ENCODE assay signal across 8 mouse cellular contexts in the genomic region with DNA sequence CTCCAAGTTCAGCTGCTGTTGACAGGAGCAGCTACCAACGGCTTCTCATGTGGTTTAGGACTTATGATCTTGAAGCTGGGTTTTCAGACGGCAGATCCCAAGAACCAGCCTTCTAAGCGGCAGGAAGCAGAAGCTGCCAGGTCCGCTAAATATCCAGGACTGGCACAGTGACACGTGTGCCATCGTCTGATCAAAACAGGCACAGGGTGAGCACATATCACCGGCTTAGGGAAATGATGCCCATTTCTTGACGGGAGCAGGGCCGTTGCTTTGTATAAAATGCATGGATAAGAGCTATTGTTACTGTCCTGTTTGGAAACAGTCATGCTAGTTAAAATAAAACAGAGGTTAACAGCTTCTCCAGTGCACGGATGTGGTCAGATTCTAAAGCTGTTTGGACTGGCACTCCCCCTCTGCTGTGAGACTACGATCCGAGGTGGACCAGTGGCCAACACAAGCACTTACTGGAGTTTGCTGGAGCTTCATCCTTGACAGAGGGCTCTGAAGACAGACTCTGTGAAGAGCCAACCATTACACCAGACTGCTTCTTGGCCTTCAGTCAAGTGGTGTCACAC. TPM values are rescaled to one million over a fixed set of nuclear protein-coding genes. Genes with fewer than 3 reads are reported as not detected.
DNase-seq lines count a peak whose midpoint lies in the region; ATAC-seq and TF ChIP-seq lines count a peak whose summit lies in the region.

No protein-coding gene starts in this region.

- H3K27ac ChIP-seq in heart, embryonic 16.5 days (ENCODE audit: low read length), result peak overlapping the region; percentile 83
- no peak overlapping the region for H3K27ac ChIP-seq in embryonic facial prominence, embryonic 13.5 days
- H3K27ac ChIP-seq in intestine, embryonic 16.5 days (ENCODE audit: low read length), result peak overlapping the region; percentile 78
- H3K27ac ChIP-seq in midbrain, postnatal 0 days (ENCODE audit: low read depth, low read length), result no peak overlapping the region

- no peaks in the 10 kb centered on the region for H3K9me3 ChIP-seq in heart, embryonic 16.5 days (replicated peaks; ENCODE audit: control insufficient read depth, low read length)
- no peaks in the 10 kb centered on the region for H3K9me3 ChIP-seq in embryonic facial prominence, embryonic 13.5 days
- H3K9me3 ChIP-seq in intestine, embryonic 16.5 days (ENCODE audit: control insufficient read depth, low read length), result no peaks in the 10 kb centered on the region
- H3K9me3 ChIP-seq in midbrain, postnatal 0 days (ENCODE audit: low read length), result no peaks in the 10 kb centered on the region

- no peak for DNase-seq in heart, postnatal 36 days
- no peak for DNase-seq in midbrain, postnatal 0 days (ENCODE audit: low spot score)
- no peak for DNase-seq in gastrocnemius, adult 18-20 months (ENCODE audit: low spot score)
- DNase-seq in right cerebral cortex, postnatal 10 days (ENCODE audit: low spot score in 2 of 2), result no peak
- no peak for DNase-seq in ovary, postnatal 10 days (ENCODE audit: low spot score)

- peaks cover 6% of the 10 kb centered on the region for H3K4me1 ChIP-seq in heart, embryonic 16.5 days (ENCODE audit: control insufficient read depth, insufficient read depth, low read length)
- H3K4me1 ChIP-seq in embryonic facial prominence, embryonic 13.5 days, result peaks cover 14% of the 10 kb centered on the region
- H3K4me1 ChIP-seq in intestine, embryonic 16.5 days (ENCODE audit: control insufficient read depth, insufficient read depth, low read length), result peaks cover 7% of the 10 kb centered on the region
- H3K4me1 ChIP-seq in midbrain, postnatal 0 days (ENCODE audit: insufficient read depth, low read length), result peaks cover 6% of the 10 kb centered on the region; the same call in 1 of the 2 replicates

- 21% methylated on average over 12 of the region's 12 CpGs for WGBS in heart, embryonic 16.5 days
- 46% methylated on average over 12 of the region's 12 CpGs for WGBS in embryonic facial prominence, embryonic 13.5 days
- 26% methylated on average over 12 of the region's 12 CpGs for WGBS in intestine, embryonic 16.5 days
- WGBS in midbrain, postnatal 0 days, result 33% methylated on average over 12 of the region's 12 CpGs

- H3K36me3 ChIP-seq in heart, embryonic 16.5 days (ENCODE audit: control insufficient read depth, insufficient read depth), result peaks cover 11% of the 10 kb centered on the region
- H3K36me3 ChIP-seq in embryonic facial prominence, embryonic 13.5 days, result peaks cover 22% of the 10 kb centered on the region
- H3K36me3 ChIP-seq in intestine, embryonic 16.5 days (ENCODE audit: control insufficient read depth, insufficient read depth, low read length), result peaks cover 8% of the 10 kb centered on the region
- H3K36me3 ChIP-seq in midbrain, postnatal 0 days (ENCODE audit: insufficient read depth, low read length), result peaks cover 9% of the 10 kb centered on the region

- H3K4me2 ChIP-seq in heart, embryonic 16.5 days (ENCODE audit: low read depth, low read length), result peak overlapping the region; percentile 87
- peak overlapping the region; percentile 64 for H3K4me2 ChIP-seq in embryonic facial prominence, embryonic 13.5 days
- peak overlapping the region; percentile 57 for H3K4me2 ChIP-seq in intestine, embryonic 16.5 days (ENCODE audit: low read depth, low read length)
- H3K4me2 ChIP-seq in midbrain, postnatal 0 days (ENCODE audit: low read depth, low read length, poor library complexity, severe bottlenecking), result peak overlapping the region; percentile 44

- peak overlapping the region; percentile 59 for H3K4me3 ChIP-seq in heart, embryonic 16.5 days (ENCODE audit: low read length)
- H3K4me3 ChIP-seq in embryonic facial prominence, embryonic 13.5 days, result peak overlapping the region; percentile 37
- H3K4me3 ChIP-seq in intestine, embryonic 16.5 days (ENCODE audit: low read length), result peak overlapping the region; percentile 43
- peak overlapping the region; percentile 14 for H3K4me3 ChIP-seq in midbrain, postnatal 0 days (ENCODE audit: low read depth, low read length)

- peak; percentile 16; the same call in 1 of the 2 replicates for ATAC-seq in heart, embryonic 16.5 days (replicated peaks; ENCODE audit: extremely low read depth, insufficient read depth, low FRiP score)
- ATAC-seq in embryonic facial prominence, embryonic 13.5 days (ENCODE audit: insufficient number of reproducible peaks, insufficient read depth, low FRiP score, low TSS enrichment, low read depth), result no peak
- ATAC-seq in intestine, embryonic 16.5 days, result peak; percentile 29
- ATAC-seq in midbrain, postnatal 0 days (ENCODE audit: low FRiP score), result no peak

- intact Hi-C loops in heart, postnatal 36 days (cut with DNase I), result loop anchor here (2.0 to 5.0 kb wide), 3 partner anchors 83 to 597 kb away; no protein-coding TSS in a partner anchor

- TF ChIP-seq CTCF in midbrain, postnatal 0 days (IDR thresholded peaks at IDR 0.05), result no peak

- peak overlapping the region; percentile 72 for H3K9ac ChIP-seq in heart, embryonic 16.5 days (ENCODE audit: low read length)
- peak overlapping the region; percentile 54 for H3K9ac ChIP-seq in embryonic facial prominence, embryonic 13.5 days
- peak overlapping the region; percentile 60 for H3K9ac ChIP-seq in intestine, embryonic 16.5 days (ENCODE audit: low read depth, low read length)
- no peak overlapping the region for H3K9ac ChIP-seq in midbrain, postnatal 0 days (replicated peaks; ENCODE audit: low read length, poor library complexity, severe bottlenecking)

- no peaks in the 10 kb centered on the region for H3K27me3 ChIP-seq in heart, embryonic 16.5 days (ENCODE audit: control insufficient read depth, insufficient read depth, low read length)
- no peaks in the 10 kb centered on the region for H3K27me3 ChIP-seq in embryonic facial prominence, embryonic 13.5 days
- no peaks in the 10 kb centered on the region for H3K27me3 ChIP-seq in intestine, embryonic 16.5 days (replicated peaks; ENCODE audit: control insufficient read depth, insufficient read depth, low read length)
- no peaks in the 10 kb centered on the region for H3K27me3 ChIP-seq in midbrain, postnatal 0 days (ENCODE audit: insufficient read depth, low read length)

RNA-seq across cellular contexts. Expression of gene Ostc, which starts 17.6 kb away (rescaled TPM):
- 214 and 231 TPM in 2 replicates for polyA plus RNA-seq in heart, embryonic 16.5 days (2015; fragmentation: Nextera tagmentation; extraction: Ambion mirVana)
- total RNA-seq in heart, postnatal 36 days (2021), result 10 to 100 TPM; 48.4 to 53.1 TPM
- polyA plus RNA-seq in embryonic facial prominence, embryonic 13.5 days (2015; fragmentation: Nextera tagmentation; extraction: Ambion mirVana), result 407 and 439 TPM in 2 replicates
- 390 and 398 TPM in 2 replicates for polyA plus RNA-seq in intestine, embryonic 16.5 days (2015; fragmentation: Nextera tagmentation; extraction: Ambion mirVana)
- total RNA-seq in midbrain, postnatal 0 days (2014; rRNA removed), result 99.9 and 111 TPM in 2 replicates
- polyA plus RNA-seq in midbrain, postnatal 0 days (2015; fragmentation: Nextera tagmentation; extraction: Ambion mirVana), result 160 and 170 TPM in 2 replicates
- total RNA-seq in gastrocnemius, adult 18-20 months (2021), result 10 to 100 TPM; 25.3 to 30.0 TPM

RNA-seq across cellular contexts. Expression of gene Rpl34, which starts 38.5 kb away (rescaled TPM):
- 445 and 463 TPM in 2 replicates for polyA plus RNA-seq in heart, embryonic 16.5 days (2015; fragmentation: Nextera tagmentation; extraction: Ambion mirVana)
- total RNA-seq in heart, postnatal 36 days (2021), result 100 to 1,000 TPM; 375 to 403 TPM
- polyA plus RNA-seq in embryonic facial prominence, embryonic 13.5 days (2015; fragmentation: Nextera tagmentation; extraction: Ambion mirVana), result 960 and 1,059 TPM in 2 replicates
- polyA plus RNA-seq in intestine, embryonic 16.5 days (2015; fragmentation: Nextera tagmentation; extraction: Ambion mirVana), result 753 and 810 TPM in 2 replicates
- total RNA-seq in midbrain, postnatal 0 days (2014; rRNA removed), result 352 and 411 TPM in 2 replicates
- polyA plus RNA-seq in midbrain, postnatal 0 days (2015; fragmentation: Nextera tagmentation; extraction: Ambion mirVana), result 496 and 514 TPM in 2 replicates
- total RNA-seq in gastrocnemius, adult 18-20 months (2021), result 100 to 1,000 TPM; 315 to 345 TPM

Comparison
In these comparisons a context has a peak if more than half of its experiments do, and no peak if none do; other contexts are left out.
1. ATAC-seq: peak in heart, embryonic 16.5 days (single experiment) and intestine, embryonic 16.5 days (single experiment); none in embryonic facial prominence, embryonic 13.5 days (single experiment) and midbrain, postnatal 0 days (single experiment).
2. H3K27ac ChIP-seq: peak in heart, embryonic 16.5 days (single experiment) and intestine, embryonic 16.5 days (single experiment); none in embryonic facial prominence, embryonic 13.5 days (single experiment) and midbrain, postnatal 0 days (single experiment).
3. Peak in every context shown above with its lines, with median percentiles within 50 percentile points of each other: H3K4me2 ChIP-seq and H3K4me3 ChIP-seq.